Mouse (Mus musculus): ENCODE measurements around the gene Mcam. TPM values are rescaled to one million over a fixed set of nuclear protein-coding genes. Genes with fewer than 3 reads are reported as not detected.
A peak's percentile ranks its signal among the peaks of the same experiment; 100 is the strongest.

Gene Mcam
- polyA plus RNA-seq, 2 experiments, result 3.1 to 6.2 TPM

- Histone ChIP-seq H3K9me3 (ENCODE audit: control insufficient read depth, low read length) (no peaks in the 10 kb centered on the region), H3K4me2 (ENCODE audit: low read depth) (peak overlapping the region; percentile 44), H3K36me3 (replicated peaks; ENCODE audit: control insufficient read depth, insufficient read depth, low read depth) (no peaks in the 10 kb centered on the region), H3K9ac (replicated peaks) (no peak overlapping the region), H3K4me1 (replicated peaks; ENCODE audit: control insufficient read depth in 2 of 2, insufficient read depth in 2 of 2, low read length in 1 of 2) (peaks cover 0 to 8% of the 10 kb centered on the region in 2 experiments; a peak in 1 of 4 replicates), H3K27me3 (ENCODE audit: control insufficient read depth, insufficient read depth, low read length) (peaks cover 57% of the 10 kb centered on the region), H3K4me3 (ENCODE audit: insufficient read depth in 1 of 2, low read depth in 2 of 2, low read length in 2 of 2) (peak overlapping the region in 1 of 2 experiments; percentile 21; a peak in 2 of 4 replicates), H3K27ac (no peak overlapping the region)
- 3% methylated on average over 9 of the region's 9 CpGs for WGBS (ENCODE audit: insufficient replicate concordance)
- ATAC-seq (ENCODE audit: insufficient read depth) (peak; percentile 30; the same call in 1 of the 2 replicates), DNase-seq (ENCODE audit: low read depth in 3 of 3, low spot score in 3 of 3) (no peak)
- TF ChIP-seq EP300 (IDR thresholded peaks at IDR 0.05; ENCODE audit: low read depth) (no peak), CTCF (IDR thresholded peaks at IDR 0.05; ENCODE audit: low read depth) (no peak)
Observed at GRCm38 (mm10) chr9:44129633-44130032, 4.6 kb upstream of the Mcam start.

- Histone ChIP-seq H3K4me2 (ENCODE audit: low read depth) (peak overlapping the region; percentile 44), H3K4me1 (replicated peaks; ENCODE audit: control insufficient read depth in 2 of 2, insufficient read depth in 2 of 2, low read length in 1 of 2) (peaks cover 0 to 8% of the 10 kb centered on the region in 2 experiments; a peak in 1 of 4 replicates), H3K9ac (replicated peaks) (no peak overlapping the region), H3K27ac (no peak overlapping the region), H3K4me3 (ENCODE audit: insufficient read depth in 1 of 2, low read depth in 2 of 2, low read length in 2 of 2) (peak overlapping the region in 1 of 2 experiments; percentile 21; a peak in 2 of 4 replicates), H3K27me3 (ENCODE audit: control insufficient read depth, insufficient read depth, low read length) (peaks cover 61% of the 10 kb centered on the region), H3K36me3 (replicated peaks; ENCODE audit: control insufficient read depth, insufficient read depth, low read depth) (no peaks in the 10 kb centered on the region), H3K9me3 (ENCODE audit: control insufficient read depth, low read length) (no peaks in the 10 kb centered on the region)
- TF ChIP-seq EP300 (IDR thresholded peaks at IDR 0.05; ENCODE audit: low read depth) (no peak), CTCF (IDR thresholded peaks at IDR 0.05; ENCODE audit: low read depth) (no peak)
- DNase-seq (ENCODE audit: low read depth in 3 of 3, low spot score in 3 of 3) (peak in 1 of 3 experiments; percentile 28), ATAC-seq (ENCODE audit: insufficient read depth) (peak; percentile 32; the same call in 1 of the 2 replicates)
- under 1% methylated on average over 27 of the region's 27 CpGs for WGBS (ENCODE audit: insufficient replicate concordance)
Observed at GRCm38 (mm10) chr9:44130034-44130433, 4.2 kb upstream of the Mcam start.

DNA sequence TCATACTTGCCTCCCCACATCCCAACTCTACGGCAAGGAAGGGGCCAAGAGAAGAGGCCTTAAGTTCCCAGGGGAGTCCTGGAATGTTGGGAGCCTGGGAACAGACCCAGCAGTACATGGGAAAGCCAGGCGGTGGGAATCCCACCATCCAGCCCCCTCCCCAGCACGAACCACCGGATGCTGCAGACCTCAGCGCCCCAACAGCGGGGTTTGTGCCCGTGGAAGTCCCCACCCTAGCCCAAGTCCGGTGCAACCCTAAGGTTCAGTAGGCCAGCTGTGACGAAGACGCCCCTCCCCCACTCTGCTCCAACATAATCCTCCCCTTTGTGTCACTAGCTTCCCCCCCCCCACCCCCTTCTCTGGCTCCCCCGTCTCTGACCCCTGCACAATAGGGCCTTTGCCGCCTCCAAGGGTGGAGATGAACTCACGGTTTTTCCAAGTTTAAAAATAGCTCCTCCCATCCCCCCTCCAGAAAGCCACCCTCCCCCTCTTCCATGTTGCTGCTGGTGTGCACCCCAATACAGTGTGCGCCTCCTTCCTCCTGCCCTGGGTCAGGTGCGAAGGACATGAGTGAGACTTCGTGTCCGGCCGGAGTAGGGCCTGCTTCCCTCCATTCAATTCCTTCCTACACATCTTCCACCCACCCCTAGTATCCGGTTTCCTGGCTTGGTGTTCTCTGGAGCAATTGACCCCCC lies 3.5 kb upstream of the Mcam start:
- WGBS (ENCODE audit: insufficient replicate concordance), result 19% methylated on average over 19 of the region's 19 CpGs
- Histone ChIP-seq H3K9me3 (ENCODE audit: control insufficient read depth, low read length) (no peaks in the 10 kb centered on the region), H3K27ac (no peak overlapping the region), H3K9ac (replicated peaks) (no peak overlapping the region), H3K36me3 (replicated peaks; ENCODE audit: control insufficient read depth, insufficient read depth, low read depth) (no peaks in the 10 kb centered on the region), H3K27me3 (ENCODE audit: control insufficient read depth, insufficient read depth, low read length) (peaks cover 68% of the 10 kb centered on the region), H3K4me1 (replicated peaks; ENCODE audit: control insufficient read depth in 2 of 2, insufficient read depth in 2 of 2, low read length in 1 of 2) (peaks cover 0 to 8% of the 10 kb centered on the region in 2 experiments; a peak in 1 of 4 replicates), H3K4me3 (ENCODE audit: insufficient read depth in 1 of 2, low read depth in 2 of 2, low read length in 2 of 2) (no peak overlapping the region; a peak in 1 of 4 replicates), H3K4me2 (ENCODE audit: low read depth) (peak overlapping the region; percentile 44; the same call in 1 of the 2 replicates)
- ATAC-seq (ENCODE audit: insufficient read depth), result peak; percentile 49
- no peak for DNase-seq (ENCODE audit: low read depth in 3 of 3, low spot score in 3 of 3)
- TF ChIP-seq CTCF (IDR thresholded peaks at IDR 0.05; ENCODE audit: low read depth), result no peak
- TF ChIP-seq EP300 (IDR thresholded peaks at IDR 0.05; ENCODE audit: low read depth), result no peak

- ATAC-seq (ENCODE audit: insufficient read depth) (no peak), DNase-seq (ENCODE audit: low read depth in 3 of 3, low spot score in 3 of 3) (no peak)
- H3K27me3 ChIP-seq (ENCODE audit: control insufficient read depth, insufficient read depth, low read length), result peaks cover 73% of the 10 kb centered on the region
- H3K4me1 ChIP-seq (replicated peaks; ENCODE audit: control insufficient read depth in 2 of 2, insufficient read depth in 2 of 2, low read length in 1 of 2), result peaks cover 0 to 7% of the 10 kb centered on the region in 2 experiments; a peak in 1 of 4 replicates
- no peak overlapping the region for H3K27ac ChIP-seq
- H3K4me2 ChIP-seq (ENCODE audit: low read depth), result no peak overlapping the region
- WGBS (ENCODE audit: insufficient replicate concordance), result 17% methylated on average over 7 of the region's 7 CpGs
- no peak overlapping the region for H3K4me3 ChIP-seq (ENCODE audit: insufficient read depth in 1 of 2, low read depth in 2 of 2, low read length in 2 of 2)
- H3K9me3 ChIP-seq (ENCODE audit: control insufficient read depth, low read length), result no peaks in the 10 kb centered on the region
- no peak overlapping the region for H3K9ac ChIP-seq (replicated peaks)
- no peak for TF ChIP-seq CTCF (IDR thresholded peaks at IDR 0.05; ENCODE audit: low read depth)
- no peak for TF ChIP-seq EP300 (IDR thresholded peaks at IDR 0.05; ENCODE audit: low read depth)
- H3K36me3 ChIP-seq (replicated peaks; ENCODE audit: control insufficient read depth, insufficient read depth, low read depth), result no peaks in the 10 kb centered on the region
Observed at GRCm38 (mm10) chr9:44131276-44131590, 3.0 kb upstream of the Mcam start.

DNA sequence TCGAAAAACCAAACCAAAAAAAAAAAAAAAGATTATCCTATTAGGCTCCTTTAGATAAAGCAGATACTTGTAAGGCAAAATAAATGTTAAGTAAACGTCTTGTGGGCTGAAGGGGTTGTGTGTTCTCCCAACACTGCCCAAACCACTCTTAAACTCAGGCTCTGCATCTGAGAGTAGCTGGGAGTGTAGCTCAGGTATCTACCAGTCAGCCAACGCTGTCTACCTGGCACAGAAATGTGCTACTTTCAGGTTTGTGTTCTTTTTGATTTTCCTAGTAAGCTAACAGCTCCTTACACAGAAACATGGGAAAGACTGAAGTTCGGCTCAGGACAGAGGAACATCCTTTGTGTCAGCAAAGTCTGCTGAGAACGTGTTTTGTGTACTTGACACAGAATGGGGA lies 2.1 kb upstream of the Mcam start:
- no peak for TF ChIP-seq CTCF (IDR thresholded peaks at IDR 0.05; ENCODE audit: low read depth)
- TF ChIP-seq EP300 (IDR thresholded peaks at IDR 0.05; ENCODE audit: low read depth), result no peak
- Histone ChIP-seq H3K4me1 (replicated peaks; ENCODE audit: control insufficient read depth in 2 of 2, insufficient read depth in 2 of 2, low read length in 1 of 2) (peaks cover 0 to 6% of the 10 kb centered on the region in 2 experiments; a peak in 1 of 4 replicates), H3K4me3 (ENCODE audit: insufficient read depth in 1 of 2, low read depth in 2 of 2, low read length in 2 of 2) (no peak overlapping the region), H3K4me2 (ENCODE audit: low read depth) (no peak overlapping the region), H3K9ac (replicated peaks) (no peak overlapping the region), H3K27ac (no peak overlapping the region), H3K27me3 (ENCODE audit: control insufficient read depth, insufficient read depth, low read length) (peaks cover 78% of the 10 kb centered on the region), H3K36me3 (replicated peaks; ENCODE audit: control insufficient read depth, insufficient read depth, low read depth) (no peaks in the 10 kb centered on the region), H3K9me3 (ENCODE audit: control insufficient read depth, low read length) (no peaks in the 10 kb centered on the region)
- no peak for ATAC-seq (ENCODE audit: insufficient read depth)
- DNase-seq (ENCODE audit: low read depth in 3 of 3, low spot score in 3 of 3), result no peak
- 39% methylated on average over 5 of the region's 5 CpGs for WGBS (ENCODE audit: insufficient replicate concordance)

All from liver, embryonic 14.5 days (tissue).